Mouse (Mus musculus) cerebellum, adult 11-12 months (tissue): ENCODE data around the gene Dock4.

Experiments used
- DNase-seq: peaks from one replicate; pipeline ENCODE4 v3.0.0; 2022

Gene Dock4

GRCm38 (mm10) chr12:40659689-40660088, 213.9 kb downstream of the Dock4 start:
- no peak for DNase-seq

- DNase-seq: no peak
Measured at GRCm38 (mm10) chr12:40669460-40669859, 223.7 kb downstream of the Dock4 start.

- DNase-seq: no peak
Measured at GRCm38 (mm10) chr12:40670766-40671165, 225.0 kb downstream of the Dock4 start.

- DNase-seq: no peak
Measured at GRCm38 (mm10) chr12:40679713-40680112, 234.0 kb downstream of the Dock4 start.

DNA sequence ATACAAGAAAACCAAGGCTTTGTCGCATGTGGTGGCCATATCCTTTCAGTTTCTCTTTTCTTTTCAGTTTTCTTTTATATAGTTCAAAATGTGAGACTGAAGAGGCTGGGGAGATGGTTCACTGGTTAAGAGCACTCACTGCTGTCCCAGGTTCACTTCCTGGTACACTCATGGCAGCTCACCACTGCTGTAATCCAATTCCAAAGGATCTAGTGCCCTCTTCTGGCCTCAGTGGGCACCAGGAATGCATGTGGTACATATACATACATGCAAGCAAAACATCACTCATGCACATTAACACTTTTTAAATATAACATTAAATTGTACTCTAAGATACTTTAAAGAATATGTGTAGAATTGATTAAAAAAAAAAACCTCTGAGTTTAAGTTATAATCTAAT, 234.8 kb downstream of the Dock4 start:
- no peak for DNase-seq

GRCm38 (mm10) chr12:40691444-40691843, 245.7 kb downstream of the Dock4 start:
- no peak for DNase-seq

- DNase-seq: no peak
Measured at GRCm38 (mm10) chr12:40694082-40694721, 248.4 kb downstream of the Dock4 start.

- DNase-seq: no peak
Measured at GRCm38 (mm10) chr12:40698330-40698729, 252.6 kb downstream of the Dock4 start.

DNA sequence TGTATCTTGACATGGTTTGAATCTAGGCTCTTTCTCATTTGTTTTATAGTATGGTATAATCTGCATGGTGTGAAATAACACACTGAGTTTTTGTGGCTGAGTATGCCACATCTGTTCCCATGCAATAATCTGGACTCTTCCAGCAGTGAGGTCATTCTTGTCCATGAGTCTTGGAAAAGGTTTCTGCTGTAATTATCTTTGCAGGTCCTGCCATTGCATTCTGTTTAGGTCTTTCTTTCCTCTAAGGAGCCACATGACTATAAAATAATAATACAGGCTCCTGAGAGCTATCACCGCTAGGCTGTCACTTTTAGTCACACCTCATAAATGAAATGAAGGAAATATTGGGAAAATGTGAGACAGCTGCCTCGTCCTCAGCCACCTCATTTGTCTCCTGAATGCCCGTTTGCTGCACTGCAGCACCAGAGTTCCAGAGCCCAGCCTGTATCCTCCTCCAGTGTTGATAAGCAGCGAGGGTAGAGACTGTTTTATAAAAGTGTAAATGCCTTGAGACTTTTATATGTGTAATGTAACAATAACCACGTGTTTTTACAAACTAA, 256.6 kb downstream of the Dock4 start:
- no peak for DNase-seq

DNA sequence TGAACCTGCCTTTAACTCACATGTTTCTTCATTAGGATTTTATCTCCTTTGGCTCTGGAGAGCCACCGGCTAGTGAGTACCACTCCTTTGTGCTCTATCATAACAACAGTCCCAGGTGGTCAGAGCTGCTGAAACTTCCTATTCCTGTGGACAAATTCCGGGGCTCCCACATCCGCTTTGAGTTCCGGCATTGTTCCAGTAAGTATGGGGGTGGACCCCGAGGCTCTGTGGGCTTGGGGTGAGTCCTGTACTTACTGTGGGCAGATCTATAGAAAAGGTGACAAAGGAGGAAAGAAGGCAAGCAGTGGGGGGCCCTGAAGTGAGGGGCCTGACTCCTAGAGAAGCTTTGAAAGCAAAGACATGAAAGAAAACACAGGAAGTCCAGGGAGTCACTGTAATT, 258.5 kb downstream of the Dock4 start:
- DNase-seq: no peak

GRCm38 (mm10) chr12:40707108-40707507, 261.4 kb downstream of the Dock4 start:
- no peak for DNase-seq

- DNase-seq: no peak
Measured at GRCm38 (mm10) chr12:40709094-40709493, 263.3 kb downstream of the Dock4 start.

DNA sequence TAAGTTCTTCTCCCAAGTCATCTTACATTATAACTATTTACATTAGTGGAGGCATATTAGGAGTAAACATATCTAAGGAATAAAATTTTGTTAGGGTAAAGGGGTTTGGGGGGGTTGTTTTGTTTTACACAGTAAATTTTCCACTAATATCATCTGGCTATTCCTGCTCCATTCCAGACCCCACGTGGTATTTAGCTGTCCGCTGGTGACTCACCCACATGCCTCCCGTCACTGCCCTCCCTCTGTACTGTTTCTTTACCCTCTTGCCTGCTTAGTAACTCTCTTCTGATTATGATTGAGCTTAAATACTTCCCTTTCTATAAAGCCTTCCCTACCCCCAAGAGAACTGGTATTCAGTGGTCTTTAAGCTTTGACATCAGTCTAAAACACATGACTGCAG, 266.5 kb downstream of the Dock4 start:
- DNase-seq: no peak

GRCm38 (mm10) chr12:40714288-40714687, 268.5 kb downstream of the Dock4 start:
- no peak for DNase-seq

GRCm38 (mm10) chr12:40715174-40715573, 269.4 kb downstream of the Dock4 start:
- DNase-seq: peak; percentile 80

GRCm38 (mm10) chr12:40728373-40728772, 282.6 kb downstream of the Dock4 start:
- no peak for DNase-seq

DNA sequence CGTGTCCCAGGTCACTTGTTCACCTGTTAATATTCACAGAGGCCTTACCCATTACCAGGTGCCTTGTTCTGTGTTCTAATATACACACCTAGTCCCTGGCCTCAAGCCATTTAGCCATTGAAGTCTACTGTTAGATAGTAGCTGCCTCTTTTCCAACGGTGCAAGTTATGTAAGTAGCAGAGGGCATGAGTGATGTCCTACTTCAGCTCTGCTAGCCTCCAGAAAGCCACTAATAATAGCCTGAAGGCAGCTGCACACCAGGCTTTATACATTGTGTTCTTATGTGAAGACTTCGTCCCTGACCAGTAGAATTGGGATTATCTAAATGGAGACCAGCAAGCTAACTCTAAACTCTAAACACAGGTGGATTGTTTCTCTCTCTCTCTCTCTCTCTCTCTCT, 285.0 kb downstream of the Dock4 start:
- DNase-seq: no peak

- DNase-seq: no peak
Measured at GRCm38 (mm10) chr12:40745501-40745900, 299.7 kb downstream of the Dock4 start.

DNA sequence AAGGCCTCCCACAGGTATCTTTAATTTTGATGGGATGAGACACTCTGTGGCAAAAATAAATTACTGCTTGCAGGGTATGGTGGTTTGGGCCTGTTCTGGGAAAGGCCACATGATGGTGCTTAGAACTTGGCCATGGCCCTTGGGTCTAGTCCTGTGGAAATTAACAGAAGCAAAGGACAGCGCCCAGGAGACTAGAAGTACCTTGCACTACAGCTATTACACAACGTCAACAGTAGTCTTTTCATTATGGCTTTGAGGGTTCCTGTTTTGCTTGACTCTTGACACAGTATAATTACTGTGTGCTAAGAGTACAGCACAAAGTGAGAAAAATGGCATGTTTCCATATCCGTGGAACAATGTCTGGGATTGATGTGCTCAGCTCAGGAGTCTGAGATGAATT, 300.3 kb downstream of the Dock4 start:
- no peak for DNase-seq

DNA sequence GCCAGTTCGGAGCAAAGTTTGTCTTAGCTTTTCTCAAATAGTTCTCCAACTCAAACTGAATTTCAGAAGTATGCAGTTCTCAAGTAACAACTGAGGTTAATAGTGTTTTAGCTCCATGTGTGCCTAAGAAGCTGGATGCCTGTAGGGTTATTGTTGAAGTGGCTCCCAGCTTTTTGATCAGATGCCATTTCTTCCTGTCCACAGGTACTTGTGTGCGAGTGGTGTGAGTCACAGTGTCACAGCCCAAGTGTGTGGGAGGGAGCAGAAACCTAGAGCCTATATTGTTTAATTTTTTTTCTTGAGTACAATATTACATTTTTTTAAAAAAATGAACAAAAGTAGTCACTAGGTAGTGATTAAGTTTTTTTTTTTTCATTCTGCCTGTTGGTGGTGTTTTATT, 313.5 kb downstream of the Dock4 start:
- DNase-seq: no peak

DNA sequence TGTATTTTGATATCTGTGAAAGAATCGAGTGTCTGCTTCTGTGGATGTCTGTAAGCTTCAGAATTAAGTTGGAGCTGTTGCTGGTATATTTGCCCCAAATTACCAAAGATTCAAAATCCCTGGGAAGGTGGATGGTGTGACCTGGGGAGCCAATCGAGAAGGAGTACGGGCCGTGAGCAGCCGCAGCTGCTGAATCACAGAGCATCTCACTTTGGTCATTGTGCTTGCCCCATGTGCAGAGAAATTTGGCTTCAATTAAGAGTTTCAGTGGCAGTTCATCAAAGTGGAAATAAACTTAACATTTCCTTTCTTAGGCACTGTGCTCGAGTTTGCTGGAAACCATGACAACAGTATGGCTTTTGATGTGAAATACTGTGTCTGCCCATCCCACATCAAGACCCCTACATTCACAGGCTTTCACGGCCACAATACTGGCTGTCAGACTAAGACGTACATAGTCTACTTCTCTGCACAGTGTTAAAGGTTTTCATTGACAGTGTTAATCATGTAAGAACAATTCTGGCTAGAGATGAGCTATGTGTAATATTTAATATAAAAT, 321.6 kb downstream of the Dock4 start:
- DNase-seq: no peak

DNA sequence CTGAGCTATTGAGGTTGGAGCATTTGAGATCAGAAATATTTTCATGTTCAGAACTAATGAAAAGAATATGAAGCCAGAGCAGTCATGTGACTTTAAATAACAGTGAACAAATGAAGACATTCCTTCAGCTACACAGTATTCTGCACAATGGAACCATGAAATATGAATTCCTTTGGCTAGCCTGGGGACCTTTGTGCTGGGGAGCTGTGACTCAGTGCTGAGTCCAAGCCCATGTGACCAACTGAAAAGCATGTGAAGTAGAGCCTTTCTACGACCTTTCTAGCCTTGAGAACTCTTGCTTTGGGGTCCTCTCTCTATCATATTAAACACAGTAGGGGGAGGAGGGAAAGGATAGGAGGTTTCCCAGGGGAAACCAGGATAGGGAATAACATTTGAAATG, 327.3 kb downstream of the Dock4 start:
- no peak for DNase-seq

DNA sequence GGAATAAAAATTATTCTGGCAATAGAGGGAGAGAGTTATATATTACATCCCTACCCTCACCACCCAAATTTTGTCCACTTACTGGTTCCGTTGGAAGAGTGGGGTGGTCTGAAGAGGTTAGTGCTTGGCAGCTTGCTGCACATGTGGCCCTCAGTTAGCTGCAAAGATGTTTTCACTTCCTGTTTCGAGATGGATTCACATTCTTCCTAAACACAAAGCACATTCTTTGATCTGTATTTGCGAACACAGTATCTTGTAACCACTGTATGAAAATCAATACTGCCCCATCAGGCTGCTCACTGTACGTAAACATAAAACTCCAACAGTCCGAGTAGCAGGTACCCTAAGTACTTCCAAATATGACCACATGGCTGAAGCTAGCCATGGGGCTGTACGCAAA, 335.8 kb downstream of the Dock4 start:
- DNase-seq: no peak

DNA sequence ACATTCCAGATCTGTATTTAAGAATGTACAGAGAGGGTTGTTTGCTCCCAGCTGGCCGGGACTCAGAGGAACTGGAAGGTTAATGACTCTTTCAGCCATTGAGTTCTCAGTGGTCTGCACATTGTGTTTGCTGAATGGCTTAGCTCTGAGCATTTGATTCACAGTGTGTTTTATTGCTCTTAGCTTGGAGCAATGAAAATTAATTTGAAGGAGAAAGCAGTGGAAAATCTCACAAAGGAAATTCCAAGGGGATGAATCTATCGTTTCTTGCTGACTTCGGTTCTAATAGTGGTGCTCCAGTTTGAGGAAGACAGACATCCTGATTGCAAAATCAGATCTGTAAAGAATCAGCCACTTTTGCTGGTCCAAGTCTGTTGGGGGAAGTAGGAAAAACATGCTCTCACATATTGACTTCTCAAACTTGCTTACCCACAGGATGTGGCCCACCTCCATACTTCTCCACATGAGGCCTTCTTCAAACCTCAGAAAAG, 342.9 kb downstream of the Dock4 start:
- DNase-seq: no peak
